Mouse (Mus musculus): ENCODE results near the gene Arl15. TPM values are rescaled to one million over a fixed set of nuclear protein-coding genes. Genes with fewer than 3 reads are reported as not detected.

Arl15 gene
- 1.5 and 1.6 TPM in 2 replicates for polyA plus RNA-seq (2015; fragmentation: Nextera tagmentation; extraction: Ambion mirVana)

DNA sequence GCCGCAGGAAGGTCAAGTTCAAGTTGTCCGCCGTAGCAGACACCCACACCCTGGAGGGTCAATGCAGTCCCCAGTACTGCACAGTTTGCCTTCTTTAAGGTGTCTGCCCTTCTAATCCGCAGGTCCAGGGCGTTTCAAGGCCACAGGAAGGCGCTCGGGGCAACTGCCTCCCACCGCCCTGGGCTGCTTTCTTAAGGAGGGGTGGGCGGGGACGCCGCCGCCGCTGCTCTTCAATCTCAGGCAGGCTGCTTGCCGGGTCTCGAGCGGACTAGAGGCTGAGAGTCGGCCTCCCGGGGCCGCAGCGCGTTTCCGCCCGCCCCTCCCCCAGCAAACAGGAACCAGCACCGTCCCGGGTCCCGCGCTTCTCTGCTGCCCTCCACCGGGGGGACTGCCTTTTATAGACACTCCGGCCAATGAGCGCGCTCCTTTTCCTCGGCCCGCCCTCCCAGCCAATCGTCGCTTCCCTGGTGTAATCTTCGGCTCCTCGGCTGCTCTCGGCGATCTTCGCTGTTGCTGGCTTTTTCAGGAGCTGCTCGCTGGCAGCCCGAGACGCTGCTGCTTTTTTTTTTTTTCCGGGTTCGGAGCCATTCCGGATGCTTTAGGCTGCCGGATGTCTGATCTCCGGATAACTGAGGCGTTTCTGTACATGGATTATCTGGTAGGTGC lies at the start of gene Arl15:
Arl15 (plus strand) TSS at position 467 of the 666 bp plus-strand sequence.
- WGBS (ENCODE audit: insufficient replicate concordance) = 1% methylated on average over 44 of the region's 49 CpGs

DNA sequence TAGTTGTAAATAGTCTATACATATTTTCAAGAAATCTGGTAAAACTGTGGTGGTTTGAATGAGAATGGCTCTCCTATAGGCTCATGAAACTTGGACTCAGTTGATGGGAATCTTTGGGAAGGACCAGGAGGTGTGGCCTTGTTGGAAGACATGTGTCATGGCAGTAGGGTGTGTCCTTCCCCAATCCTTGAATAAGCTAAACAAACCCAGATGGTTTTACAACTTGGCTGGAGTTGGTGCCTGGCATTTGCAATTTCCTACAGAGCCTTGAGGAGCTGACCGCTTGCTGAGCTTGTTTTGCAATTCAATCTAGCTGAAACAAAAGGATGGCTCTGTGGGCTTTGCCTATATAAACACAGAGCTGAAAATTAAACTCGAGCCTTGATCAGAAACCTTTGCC lies 49.0 kb upstream of the Arl15 start:
- 68% methylated on average over 2 of the region's 2 CpGs for WGBS (ENCODE audit: insufficient replicate concordance)
- no peak for DNase-seq

More for the DNA sequence above, at the start of gene Arl15:
- ATAC-seq (peak; percentile 96), DNase-seq (peak; percentile 97)
- Histone ChIP-seq H3K4me3 (ENCODE audit: low read depth, low read length) (peak within 1 kb of the TSS; percentile 96), H3K4me2 (ENCODE audit: low read depth, low read length) (peak within 1 kb of the TSS; percentile 84), H3K36me3 (replicated peaks; ENCODE audit: insufficient read depth, low read length) (no peaks in the 10 kb centered on the region), H3K27me3 (ENCODE audit: insufficient read depth, low read length) (no peaks in the 10 kb centered on the region), H3K4me1 (ENCODE audit: insufficient read depth) (peaks cover 14% of the 10 kb centered on the region), H3K27ac (ENCODE audit: low read depth) (peak within 1 kb of the TSS; percentile 94), H3K9me3 (ENCODE audit: low read length) (no peaks in the 10 kb centered on the region), H3K9ac (replicated peaks) (peak within 1 kb of the TSS; percentile 97)
- TF ChIP-seq CTCF (IDR thresholded peaks at IDR 0.05; ENCODE audit: low read depth) (peak; percentile 71), EP300 (IDR thresholded peaks at IDR 0.05; ENCODE audit: low read depth) (0 out of 2 replicates have a peak, but pooled peaks have one; percentile 15)

DNA sequence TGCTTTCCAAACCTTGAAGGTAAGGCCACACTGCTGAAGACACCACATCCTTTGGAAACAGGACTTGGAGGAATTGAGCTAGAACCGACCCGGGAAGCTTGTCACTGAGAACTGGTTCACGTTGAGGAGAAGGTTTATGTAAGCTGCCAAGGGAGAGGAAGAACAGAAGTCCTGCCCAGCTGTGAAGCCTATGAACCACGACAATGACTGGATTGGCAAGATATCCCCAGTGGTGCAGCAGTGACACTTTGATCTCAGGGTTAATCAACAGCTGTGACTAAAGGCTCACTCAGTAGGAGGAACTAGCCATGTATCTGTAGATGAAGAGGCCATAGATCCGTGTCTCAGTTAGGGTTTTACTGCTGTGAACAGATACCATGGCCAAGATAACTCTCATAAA lies 43.5 kb upstream of the Arl15 start:
- TF ChIP-seq EP300 (IDR thresholded peaks at IDR 0.05; ENCODE audit: low read depth) (no peak), CTCF (IDR thresholded peaks at IDR 0.05; ENCODE audit: low read depth) (no peak)
- ATAC-seq (no peak), DNase-seq (no peak)
- Histone ChIP-seq H3K36me3 (replicated peaks; ENCODE audit: insufficient read depth, low read length) (no peaks in the 10 kb centered on the region), H3K4me2 (ENCODE audit: low read depth, low read length) (no peak overlapping the region), H3K4me1 (ENCODE audit: insufficient read depth) (no peaks in the 10 kb centered on the region), H3K27ac (ENCODE audit: low read depth) (no peak overlapping the region), H3K9me3 (ENCODE audit: low read length) (no peaks in the 10 kb centered on the region), H3K4me3 (ENCODE audit: low read depth, low read length) (no peak overlapping the region), H3K9ac (replicated peaks) (no peak overlapping the region), H3K27me3 (ENCODE audit: insufficient read depth, low read length) (no peaks in the 10 kb centered on the region)
- WGBS (ENCODE audit: insufficient replicate concordance) = 62% methylated on average over 5 of the region's 5 CpGs

More for the DNA sequence above, 49.0 kb upstream of the Arl15 start:
- Histone ChIP-seq H3K4me1 (ENCODE audit: insufficient read depth) (no peaks in the 10 kb centered on the region), H3K9me3 (ENCODE audit: low read length) (no peaks in the 10 kb centered on the region), H3K36me3 (replicated peaks; ENCODE audit: insufficient read depth, low read length) (no peaks in the 10 kb centered on the region), H3K9ac (replicated peaks) (no peak overlapping the region), H3K4me3 (ENCODE audit: low read depth, low read length) (no peak overlapping the region), H3K4me2 (ENCODE audit: low read depth, low read length) (no peak overlapping the region), H3K27me3 (ENCODE audit: insufficient read depth, low read length) (no peaks in the 10 kb centered on the region), H3K27ac (ENCODE audit: low read depth) (no peak overlapping the region)
- no peak for ATAC-seq
- no peak for TF ChIP-seq EP300 (IDR thresholded peaks at IDR 0.05; ENCODE audit: low read depth)
- TF ChIP-seq CTCF (IDR thresholded peaks at IDR 0.05; ENCODE audit: low read depth) = no peak

DNA sequence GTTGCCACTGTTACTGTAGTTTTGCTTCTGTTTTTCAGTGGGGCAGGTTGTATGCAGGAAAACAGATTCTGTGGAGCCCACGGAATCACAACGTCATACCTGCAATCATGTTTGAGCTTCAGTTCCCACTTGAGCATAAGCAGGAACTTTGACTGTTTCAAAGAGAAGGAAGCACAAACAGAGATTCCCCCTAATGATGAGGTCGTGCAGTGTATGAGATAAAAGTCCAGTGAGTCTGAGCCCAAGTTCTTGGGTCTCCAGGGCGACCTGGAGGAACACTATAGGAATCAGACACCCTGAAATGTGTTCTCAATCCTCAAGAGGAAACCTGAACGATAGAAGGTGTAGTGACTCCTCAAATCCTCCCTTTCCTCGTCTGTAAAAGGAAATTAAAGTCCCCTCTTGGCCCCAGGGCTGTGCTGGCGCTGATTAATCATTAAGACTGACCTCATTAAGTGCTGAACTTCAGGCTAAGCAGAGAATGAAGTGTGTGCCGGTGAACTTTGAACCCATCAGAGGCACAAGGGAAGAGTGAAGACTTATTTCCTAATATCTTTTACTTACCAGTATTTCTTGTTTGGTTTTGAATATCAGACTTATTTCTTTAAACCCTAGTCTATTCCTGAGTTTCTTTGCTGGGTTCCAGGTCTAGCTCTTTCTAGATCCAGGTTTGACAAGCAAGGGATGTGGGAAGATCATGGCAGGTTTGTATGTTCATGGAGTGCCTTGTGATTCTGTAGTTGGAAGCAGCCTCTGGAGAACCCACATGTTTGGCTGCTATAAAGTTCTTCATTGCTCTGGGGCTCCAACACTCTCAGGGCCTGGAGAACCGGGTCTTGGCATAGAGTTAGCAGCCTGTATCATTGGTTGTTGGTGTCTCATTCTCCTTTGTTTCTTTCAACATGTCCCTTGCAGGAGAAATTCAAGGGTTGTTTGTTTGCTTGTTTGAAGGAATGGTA lies 39.3 kb upstream of the Arl15 start:
- no peak for TF ChIP-seq CTCF (IDR thresholded peaks at IDR 0.05; ENCODE audit: low read depth)
- H3K4me3 ChIP-seq (ENCODE audit: low read depth, low read length) = no peak overlapping the region
- no peak for DNase-seq
- H3K4me1 ChIP-seq (ENCODE audit: insufficient read depth) = no peaks in the 10 kb centered on the region
- no peaks in the 10 kb centered on the region for H3K27me3 ChIP-seq (ENCODE audit: insufficient read depth, low read length)
- 59% methylated on average over 9 of the region's 9 CpGs for WGBS (ENCODE audit: insufficient replicate concordance)
- no peak overlapping the region for H3K9ac ChIP-seq (replicated peaks)
- H3K36me3 ChIP-seq (replicated peaks; ENCODE audit: insufficient read depth, low read length) = no peaks in the 10 kb centered on the region
- no peak for ATAC-seq
- no peak overlapping the region for H3K27ac ChIP-seq (ENCODE audit: low read depth)
- no peak overlapping the region for H3K4me2 ChIP-seq (ENCODE audit: low read depth, low read length)
- H3K9me3 ChIP-seq (ENCODE audit: low read length) = no peaks in the 10 kb centered on the region

DNA sequence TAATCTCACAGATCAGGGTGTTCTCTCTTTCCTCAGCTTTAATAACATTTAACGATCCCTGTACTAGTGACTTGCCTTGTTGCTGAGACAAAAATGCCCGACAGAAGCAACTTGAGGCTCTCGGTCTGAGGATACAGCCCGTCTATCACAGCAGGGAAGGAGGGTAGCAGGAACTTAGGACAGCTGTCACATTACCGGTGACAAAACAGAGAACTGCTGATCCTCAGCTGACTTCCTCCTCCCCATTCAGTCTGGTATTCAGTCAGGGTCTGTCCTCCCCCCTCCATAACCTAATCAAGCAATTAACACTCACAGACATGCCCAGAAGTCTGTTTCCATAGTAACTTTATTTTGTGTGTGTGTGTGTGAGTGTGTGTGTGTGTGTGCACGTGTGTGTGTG lies 38.5 kb upstream of the Arl15 start:
- WGBS (ENCODE audit: insufficient replicate concordance) = 35% methylated on average over 6 of the region's 6 CpGs
- Histone ChIP-seq H3K4me3 (ENCODE audit: low read depth, low read length) (no peak overlapping the region), H3K36me3 (replicated peaks; ENCODE audit: insufficient read depth, low read length) (no peaks in the 10 kb centered on the region), H3K9me3 (ENCODE audit: low read length) (no peaks in the 10 kb centered on the region), H3K4me1 (ENCODE audit: insufficient read depth) (no peaks in the 10 kb centered on the region), H3K4me2 (ENCODE audit: low read depth, low read length) (no peak overlapping the region), H3K27ac (ENCODE audit: low read depth) (no peak overlapping the region), H3K27me3 (ENCODE audit: insufficient read depth, low read length) (no peaks in the 10 kb centered on the region), H3K9ac (replicated peaks) (no peak overlapping the region)
- ATAC-seq (no peak), DNase-seq (no peak)
- TF ChIP-seq CTCF (IDR thresholded peaks at IDR 0.05; ENCODE audit: low read depth) (no peak), EP300 (IDR thresholded peaks at IDR 0.05; ENCODE audit: low read depth) (no peak)

DNA sequence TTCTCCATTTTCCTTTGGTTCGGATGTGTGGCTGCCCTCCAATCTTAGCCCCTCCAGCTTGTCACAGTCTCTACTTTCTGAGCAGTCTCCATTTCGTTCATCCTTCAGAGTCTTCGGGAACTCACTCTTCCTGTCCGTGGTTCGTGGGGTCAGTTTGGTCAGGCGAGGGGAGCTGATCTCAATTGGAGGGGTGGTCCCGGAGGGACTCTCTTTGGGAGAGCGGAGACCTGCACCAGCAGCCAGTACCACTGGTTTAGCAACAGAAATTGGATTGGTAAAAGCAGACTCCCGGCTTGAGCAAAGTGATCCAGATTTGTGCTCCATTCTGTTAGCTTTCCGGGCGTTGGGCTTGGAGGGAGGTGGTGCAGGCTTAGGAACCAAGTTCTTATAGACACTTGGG lies 32.6 kb upstream of the Arl15 start:
- ATAC-seq (no peak), DNase-seq (no peak)
- whole genome bisulfite sequencing (ENCODE audit: insufficient replicate concordance) = 84% methylated on average over 11 of the region's 11 CpGs
- no peaks in the 10 kb centered on the region for H3K4me1 ChIP-seq (ENCODE audit: insufficient read depth)
- no peaks in the 10 kb centered on the region for H3K27me3 ChIP-seq (ENCODE audit: insufficient read depth, low read length)
- TF ChIP-seq EP300 (IDR thresholded peaks at IDR 0.05; ENCODE audit: low read depth) = no peak
- TF ChIP-seq CTCF (IDR thresholded peaks at IDR 0.05; ENCODE audit: low read depth) = no peak
- H3K4me3 ChIP-seq (ENCODE audit: low read depth, low read length) = no peak overlapping the region
- no peaks in the 10 kb centered on the region for H3K36me3 ChIP-seq (replicated peaks; ENCODE audit: insufficient read depth, low read length)
- no peak overlapping the region for H3K4me2 ChIP-seq (ENCODE audit: low read depth, low read length)
- no peaks in the 10 kb centered on the region for H3K9me3 ChIP-seq (ENCODE audit: low read length)
- H3K27ac ChIP-seq (ENCODE audit: low read depth) = no peak overlapping the region
- H3K9ac ChIP-seq (replicated peaks) = no peak overlapping the region
